Mouse (Mus musculus): Measurements from ENCODE around the gene Syt6. TPM values are rescaled to one million over a fixed set of nuclear protein-coding genes. Genes with fewer than 3 reads are reported as not detected.

Gene Syt6
- polyA plus RNA-seq, 1 experiment from 2014 or later = 19.1 TPM

DNA sequence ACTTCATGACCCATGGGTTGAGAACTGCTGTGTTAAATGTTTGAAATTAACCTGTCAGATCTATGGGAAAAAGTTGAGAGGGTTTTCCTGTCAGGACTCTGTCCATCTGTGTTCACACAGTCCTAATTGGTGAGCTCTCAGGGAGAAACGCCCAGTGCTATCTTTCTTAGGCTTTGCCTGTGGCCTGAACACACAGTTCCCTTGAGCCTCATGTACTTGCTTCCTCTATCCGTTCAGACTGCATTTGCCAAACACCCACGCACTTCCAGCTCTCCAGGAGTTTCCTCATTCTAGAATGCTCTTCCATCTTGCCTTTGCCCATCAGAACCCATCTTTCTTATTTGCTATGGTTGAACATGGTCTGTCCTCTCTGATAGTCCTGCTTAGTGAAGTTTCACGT is 73.5 kb downstream of the Syt6 start:
- 91% methylated on average over 4 of the region's 4 CpGs for WGBS
- Histone ChIP-seq H3K36me3 (ENCODE audit: control insufficient read depth, insufficient read depth, low read length) (no peaks in the 10 kb centered on the region), H3K9me3 (ENCODE audit: control insufficient read depth, low read length) (no peaks in the 10 kb centered on the region), H3K4me3 (ENCODE audit: low read depth, low read length) (no peak overlapping the region), H3K27ac (ENCODE audit: low read depth, low read length) (no peak overlapping the region), H3K4me2 (ENCODE audit: low read depth, low read length) (no peak overlapping the region), H3K4me1 (ENCODE audit: control insufficient read depth, insufficient read depth, low read length) (peaks cover 3% of the 10 kb centered on the region; the same call in 1 of the 2 replicates), H3K9ac (replicated peaks; ENCODE audit: low read depth, low read length) (no peak overlapping the region), H3K27me3 (ENCODE audit: control insufficient read depth, insufficient read depth, low read length) (no peaks in the 10 kb centered on the region)
- no peak for ATAC-seq (ENCODE audit: low read depth)

- H3K27me3 ChIP-seq (ENCODE audit: control insufficient read depth, insufficient read depth, low read length) = no peaks in the 10 kb centered on the region
- no peak overlapping the region for H3K9ac ChIP-seq (replicated peaks; ENCODE audit: low read depth, low read length)
- no peaks in the 10 kb centered on the region for H3K36me3 ChIP-seq (ENCODE audit: control insufficient read depth, insufficient read depth, low read length)
- no peak overlapping the region for H3K27ac ChIP-seq (ENCODE audit: low read depth, low read length)
- H3K4me2 ChIP-seq (ENCODE audit: low read depth, low read length) = no peak overlapping the region
- no peak overlapping the region for H3K4me3 ChIP-seq (ENCODE audit: low read depth, low read length)
- peaks cover 5% of the 10 kb centered on the region; the same call in 1 of the 2 replicates for H3K4me1 ChIP-seq (ENCODE audit: control insufficient read depth, insufficient read depth, low read length)
- 90% methylated on average over 6 of the region's 6 CpGs for WGBS
- no peaks in the 10 kb centered on the region for H3K9me3 ChIP-seq (ENCODE audit: control insufficient read depth, low read length)
- ATAC-seq (ENCODE audit: low read depth) = no peak
These were observed 74.7 kb downstream of the Syt6 start for GRCm38 (mm10) chr3:103649716-103650115.

DNA sequence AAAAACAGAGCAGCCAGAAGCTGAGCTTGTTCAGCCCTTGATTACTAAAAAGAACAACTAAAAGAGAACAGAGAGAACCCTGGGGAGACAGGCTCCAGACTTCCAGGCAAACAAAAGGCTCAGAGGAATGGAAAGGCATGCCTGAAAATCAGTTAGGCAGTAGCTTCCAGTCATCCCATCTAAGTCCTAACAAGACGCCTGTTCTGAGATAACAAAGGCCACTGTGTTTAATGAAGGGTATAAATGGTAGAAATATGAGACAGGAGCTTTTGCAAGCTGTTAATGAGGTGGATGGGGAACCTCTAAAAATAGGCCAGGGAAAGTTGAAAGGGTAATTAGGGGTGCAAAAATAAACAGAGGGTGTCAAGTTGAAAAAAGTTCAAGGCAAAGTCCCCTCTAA is 75.4 kb downstream of the Syt6 start:
- Histone ChIP-seq H3K4me3 (ENCODE audit: low read depth, low read length) (no peak overlapping the region), H3K27ac (ENCODE audit: low read depth, low read length) (no peak overlapping the region), H3K9ac (replicated peaks; ENCODE audit: low read depth, low read length) (no peak overlapping the region), H3K36me3 (ENCODE audit: control insufficient read depth, insufficient read depth, low read length) (no peaks in the 10 kb centered on the region), H3K27me3 (ENCODE audit: control insufficient read depth, insufficient read depth, low read length) (no peaks in the 10 kb centered on the region), H3K4me1 (ENCODE audit: control insufficient read depth, insufficient read depth, low read length) (peaks cover 5% of the 10 kb centered on the region; the same call in 1 of the 2 replicates), H3K9me3 (ENCODE audit: control insufficient read depth, low read length) (no peaks in the 10 kb centered on the region), H3K4me2 (ENCODE audit: low read depth, low read length) (no peak overlapping the region)
- ATAC-seq (ENCODE audit: low read depth) = no peak
- 17% methylated on average over 1 of the region's 1 CpGs for WGBS

DNA sequence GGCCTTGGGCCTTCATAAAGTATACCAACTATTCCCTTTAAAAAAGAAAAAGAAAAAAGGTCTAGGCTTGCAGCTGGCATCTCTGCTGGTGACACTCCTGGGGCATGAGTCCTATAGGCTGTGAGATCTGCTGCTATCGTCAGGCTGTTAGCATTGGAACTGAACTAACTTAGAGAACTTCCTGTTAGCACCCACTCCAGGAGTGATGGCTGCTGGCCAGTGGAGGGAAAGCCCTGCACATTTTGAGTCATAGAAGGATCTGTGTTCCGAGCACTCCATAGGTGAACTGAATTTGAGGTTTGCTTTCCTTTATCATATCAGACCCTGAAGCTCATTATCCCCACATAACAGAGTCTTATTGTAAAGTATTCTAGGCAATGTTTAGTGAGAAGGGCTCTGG is 85.0 kb downstream of the Syt6 start:
- H3K36me3 ChIP-seq (ENCODE audit: control insufficient read depth, insufficient read depth, low read length) = no peaks in the 10 kb centered on the region
- peaks cover 3% of the 10 kb centered on the region; the same call in 1 of the 2 replicates for H3K4me1 ChIP-seq (ENCODE audit: control insufficient read depth, insufficient read depth, low read length)
- no peaks in the 10 kb centered on the region for H3K9me3 ChIP-seq (ENCODE audit: control insufficient read depth, low read length)
- H3K27ac ChIP-seq (ENCODE audit: low read depth, low read length) = no peak overlapping the region
- H3K4me3 ChIP-seq (ENCODE audit: low read depth, low read length) = no peak overlapping the region
- H3K27me3 ChIP-seq (ENCODE audit: control insufficient read depth, insufficient read depth, low read length) = no peaks in the 10 kb centered on the region
- H3K9ac ChIP-seq (replicated peaks; ENCODE audit: low read depth, low read length) = no peak overlapping the region
- H3K4me2 ChIP-seq (ENCODE audit: low read depth, low read length) = no peak overlapping the region
- ATAC-seq (ENCODE audit: low read depth) = no peak
- 76% methylated on average over 2 of the region's 2 CpGs for WGBS

GRCm38 (mm10) chr3:103661714-103662113 is 86.7 kb downstream of the Syt6 start:
- no peak for ATAC-seq (ENCODE audit: low read depth)
- Histone ChIP-seq H3K9ac (replicated peaks; ENCODE audit: low read depth, low read length) (no peak overlapping the region), H3K27me3 (ENCODE audit: control insufficient read depth, insufficient read depth, low read length) (no peaks in the 10 kb centered on the region), H3K36me3 (ENCODE audit: control insufficient read depth, insufficient read depth, low read length) (no peaks in the 10 kb centered on the region), H3K4me1 (ENCODE audit: control insufficient read depth, insufficient read depth, low read length) (peaks cover 3% of the 10 kb centered on the region; the same call in 1 of the 2 replicates), H3K27ac (ENCODE audit: low read depth, low read length) (no peak overlapping the region), H3K9me3 (ENCODE audit: control insufficient read depth, low read length) (no peaks in the 10 kb centered on the region), H3K4me2 (ENCODE audit: low read depth, low read length) (no peak overlapping the region), H3K4me3 (ENCODE audit: low read depth, low read length) (no peak overlapping the region)
- WGBS = 71% methylated on average over 8 of the region's 8 CpGs

DNA sequence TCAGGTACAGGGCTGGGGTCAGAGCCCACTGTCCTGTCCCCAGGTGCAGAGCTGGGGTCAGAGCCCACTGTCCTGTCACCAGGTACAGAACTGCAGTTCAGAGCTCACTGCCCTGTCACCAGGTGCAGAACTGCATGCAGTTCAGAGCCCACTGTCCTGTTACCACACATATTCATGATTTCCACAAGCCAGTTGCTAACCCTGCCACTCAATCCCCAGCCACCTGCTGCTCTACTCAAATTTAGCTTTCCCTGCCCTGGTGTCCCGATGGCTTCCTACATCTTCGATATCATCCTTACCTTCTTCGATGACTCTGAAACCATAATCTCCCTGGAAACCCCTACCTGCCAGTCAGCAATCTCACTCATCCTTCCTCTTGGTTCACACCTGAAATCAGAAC is 88.4 kb downstream of the Syt6 start:
- Histone ChIP-seq H3K9me3 (ENCODE audit: control insufficient read depth, low read length) (no peaks in the 10 kb centered on the region), H3K4me2 (ENCODE audit: low read depth, low read length) (no peak overlapping the region), H3K9ac (replicated peaks; ENCODE audit: low read depth, low read length) (no peak overlapping the region), H3K4me1 (ENCODE audit: control insufficient read depth, insufficient read depth, low read length) (no peaks in the 10 kb centered on the region), H3K27me3 (ENCODE audit: control insufficient read depth, insufficient read depth, low read length) (no peaks in the 10 kb centered on the region), H3K27ac (ENCODE audit: low read depth, low read length) (no peak overlapping the region), H3K36me3 (ENCODE audit: control insufficient read depth, insufficient read depth, low read length) (no peaks in the 10 kb centered on the region), H3K4me3 (ENCODE audit: low read depth, low read length) (no peak overlapping the region)
- ATAC-seq (ENCODE audit: low read depth) = no peak
- 95% methylated on average over 3 of the region's 3 CpGs for WGBS

- H3K9ac ChIP-seq (replicated peaks; ENCODE audit: low read depth, low read length) = no peak overlapping the region
- H3K9me3 ChIP-seq (ENCODE audit: control insufficient read depth, low read length) = no peaks in the 10 kb centered on the region
- H3K27me3 ChIP-seq (ENCODE audit: control insufficient read depth, insufficient read depth, low read length) = no peaks in the 10 kb centered on the region
- H3K4me1 ChIP-seq (ENCODE audit: control insufficient read depth, insufficient read depth, low read length) = no peaks in the 10 kb centered on the region
- ATAC-seq (ENCODE audit: low read depth) = no peak
- no peaks in the 10 kb centered on the region for H3K36me3 ChIP-seq (ENCODE audit: control insufficient read depth, insufficient read depth, low read length)
- no peak overlapping the region for H3K27ac ChIP-seq (ENCODE audit: low read depth, low read length)
- 82% methylated on average over 4 of the region's 4 CpGs for WGBS
- H3K4me3 ChIP-seq (ENCODE audit: low read depth, low read length) = no peak overlapping the region
- no peak overlapping the region for H3K4me2 ChIP-seq (ENCODE audit: low read depth, low read length)
These were observed 97.1 kb downstream of the Syt6 start for GRCm38 (mm10) chr3:103672113-103672512.

GRCm38 (mm10) chr3:103672716-103673115 is 97.7 kb downstream of the Syt6 start:
- Histone ChIP-seq H3K27ac (ENCODE audit: low read depth, low read length) (no peak overlapping the region), H3K9ac (replicated peaks; ENCODE audit: low read depth, low read length) (no peak overlapping the region), H3K36me3 (ENCODE audit: control insufficient read depth, insufficient read depth, low read length) (no peaks in the 10 kb centered on the region), H3K4me1 (ENCODE audit: control insufficient read depth, insufficient read depth, low read length) (no peaks in the 10 kb centered on the region), H3K9me3 (ENCODE audit: control insufficient read depth, low read length) (no peaks in the 10 kb centered on the region), H3K4me2 (ENCODE audit: low read depth, low read length) (no peak overlapping the region), H3K27me3 (ENCODE audit: control insufficient read depth, insufficient read depth, low read length) (no peaks in the 10 kb centered on the region), H3K4me3 (ENCODE audit: low read depth, low read length) (no peak overlapping the region)
- ATAC-seq (ENCODE audit: low read depth) = no peak
- WGBS = 78% methylated on average over 7 of the region's 7 CpGs

DNA sequence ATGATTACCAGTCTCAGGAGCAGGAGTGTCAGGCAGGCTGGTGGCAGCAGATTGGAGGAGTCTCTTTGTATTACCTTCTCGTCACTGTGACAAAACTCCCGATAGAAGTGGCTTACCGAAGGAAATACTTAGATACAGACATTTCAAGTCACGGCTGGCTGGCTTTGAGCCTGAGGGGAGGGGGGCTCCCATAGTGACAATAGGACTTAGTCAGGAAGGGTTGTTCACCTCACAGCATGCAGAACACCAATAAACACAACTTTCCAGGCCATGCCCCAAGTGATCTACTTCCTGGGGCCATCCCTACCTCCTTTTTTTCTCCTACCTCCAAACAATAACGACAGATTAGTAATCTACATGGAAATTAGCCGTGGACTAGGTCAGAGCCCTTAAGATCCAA is 103.8 kb downstream of the Syt6 start:
- Histone ChIP-seq H3K9ac (replicated peaks; ENCODE audit: low read depth, low read length) (no peak overlapping the region), H3K4me1 (ENCODE audit: control insufficient read depth, insufficient read depth, low read length) (peaks cover 12% of the 10 kb centered on the region), H3K27me3 (ENCODE audit: control insufficient read depth, insufficient read depth, low read length) (no peaks in the 10 kb centered on the region), H3K4me3 (ENCODE audit: low read depth, low read length) (no peak overlapping the region), H3K9me3 (ENCODE audit: control insufficient read depth, low read length) (no peaks in the 10 kb centered on the region), H3K4me2 (ENCODE audit: low read depth, low read length) (no peak overlapping the region), H3K36me3 (ENCODE audit: control insufficient read depth, insufficient read depth, low read length) (no peaks in the 10 kb centered on the region), H3K27ac (ENCODE audit: low read depth, low read length) (no peak overlapping the region)
- 15% methylated on average over 6 of the region's 6 CpGs for WGBS
- no peak for ATAC-seq (ENCODE audit: low read depth)

GRCm38 (mm10) chr3:103682473-103682872 is 107.4 kb downstream of the Syt6 start:
- 54% methylated on average over 4 of the region's 4 CpGs for WGBS
- Histone ChIP-seq H3K4me3 (ENCODE audit: low read depth, low read length) (no peak overlapping the region), H3K27ac (ENCODE audit: low read depth, low read length) (no peak overlapping the region), H3K36me3 (ENCODE audit: control insufficient read depth, insufficient read depth, low read length) (no peaks in the 10 kb centered on the region), H3K4me2 (ENCODE audit: low read depth, low read length) (no peak overlapping the region), H3K4me1 (ENCODE audit: control insufficient read depth, insufficient read depth, low read length) (peaks cover 12% of the 10 kb centered on the region), H3K27me3 (ENCODE audit: control insufficient read depth, insufficient read depth, low read length) (no peaks in the 10 kb centered on the region), H3K9ac (replicated peaks; ENCODE audit: low read depth, low read length) (no peak overlapping the region), H3K9me3 (ENCODE audit: control insufficient read depth, low read length) (no peaks in the 10 kb centered on the region)
- no peak for ATAC-seq (ENCODE audit: low read depth)

All from neural tube, embryonic 14.5 days (tissue).